Mouse (Mus musculus): ENCODE measurements around the gene Rom1.
A peak's percentile ranks its signal among the peaks of the same experiment; 100 is the strongest.
"Not testable (repeated sequence)": the region's sequence is repeated elsewhere in the genome, so short reads cannot be mapped to it uniquely, and the experiment has no call there.

Rom1 gene

DNA sequence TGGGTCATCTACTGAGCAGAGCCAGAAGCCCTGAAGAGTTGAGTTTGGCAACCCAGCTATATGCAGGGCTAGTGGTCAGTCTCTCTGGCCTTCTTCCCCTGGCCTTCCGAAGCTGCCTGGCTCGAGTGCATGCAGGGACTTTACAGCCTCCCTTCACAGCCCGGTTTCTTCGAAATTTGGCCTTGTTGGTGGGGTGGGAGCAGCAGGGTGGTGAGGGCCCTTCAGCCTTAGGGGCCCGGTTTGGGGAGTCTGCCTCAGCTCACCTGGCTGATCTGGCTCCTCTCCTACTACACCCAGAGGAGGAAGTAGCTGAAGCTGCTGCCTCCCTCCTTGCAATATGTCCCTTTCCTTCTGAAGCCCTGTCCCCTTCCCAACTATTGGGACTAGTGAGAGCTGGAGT lies 32.9 kb downstream of the Rom1 start:
- not testable (repeated sequence) for DNase-seq

GRCm38 (mm10) chr19:8895397-8895960 lies 33.7 kb downstream of the Rom1 start:
- no peak for DNase-seq

GRCm38 (mm10) chr19:8892829-8893766 lies 36.1 kb downstream of the Rom1 start, which contains the start of gene Ints5:
Gene Ints5, plus strand, starts transcription at chr19:8893005.
- peak; percentile 75 to 84 for DNase-seq

DNA sequence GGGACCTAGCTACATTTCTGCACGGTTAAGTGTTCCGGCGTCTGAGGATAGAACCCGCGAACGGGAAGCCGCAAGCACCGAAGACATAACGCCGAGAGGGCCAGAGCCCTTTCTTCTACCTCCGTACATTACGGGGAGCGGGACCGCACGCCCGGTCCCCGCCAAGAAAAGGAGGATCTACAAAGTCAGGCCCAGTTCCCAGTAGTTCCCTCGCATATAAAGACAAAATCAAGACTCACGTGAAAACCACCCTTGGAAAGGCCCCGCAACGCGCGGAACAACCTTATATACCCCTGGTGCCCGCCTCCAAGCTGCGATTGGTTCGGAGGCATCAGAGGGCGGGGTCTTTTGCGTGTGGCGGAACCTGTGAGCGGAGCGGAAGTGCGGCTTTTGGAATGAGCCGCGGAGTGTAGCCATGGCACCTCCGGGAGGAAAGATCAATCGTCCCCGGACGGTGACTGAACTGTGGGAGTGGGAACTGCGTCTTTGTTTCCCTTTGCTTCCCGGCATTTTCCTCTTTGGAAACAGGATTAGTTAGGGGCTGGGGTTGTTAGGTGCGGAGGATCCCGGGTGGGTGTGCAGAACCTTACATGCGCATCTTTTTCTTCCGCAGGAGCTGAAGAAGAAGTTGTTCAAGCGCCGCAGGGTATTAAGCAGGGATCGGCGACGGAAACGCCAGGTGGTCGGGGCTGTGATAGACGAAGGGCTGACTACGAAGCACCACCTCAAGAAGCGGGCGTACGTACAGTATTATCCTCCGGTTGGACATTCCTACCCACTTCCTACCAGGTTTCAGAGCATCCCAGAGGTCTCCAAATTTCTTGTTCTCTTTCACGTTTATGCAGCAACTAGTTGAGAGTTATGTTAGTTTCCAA lies 40.4 kb downstream of the Rom1 start, which contains the start of the genes 1810009A15Rik and Gm49416:
Gene 1810009A15Rik, plus strand, starts transcription at position 343 of the 875 bp plus-strand sequence.
Gene Gm49416, plus strand, starts transcription at position 416 of the 875 bp plus-strand sequence.
- DNase-seq, result peak; percentile 94 to 95

DNA sequence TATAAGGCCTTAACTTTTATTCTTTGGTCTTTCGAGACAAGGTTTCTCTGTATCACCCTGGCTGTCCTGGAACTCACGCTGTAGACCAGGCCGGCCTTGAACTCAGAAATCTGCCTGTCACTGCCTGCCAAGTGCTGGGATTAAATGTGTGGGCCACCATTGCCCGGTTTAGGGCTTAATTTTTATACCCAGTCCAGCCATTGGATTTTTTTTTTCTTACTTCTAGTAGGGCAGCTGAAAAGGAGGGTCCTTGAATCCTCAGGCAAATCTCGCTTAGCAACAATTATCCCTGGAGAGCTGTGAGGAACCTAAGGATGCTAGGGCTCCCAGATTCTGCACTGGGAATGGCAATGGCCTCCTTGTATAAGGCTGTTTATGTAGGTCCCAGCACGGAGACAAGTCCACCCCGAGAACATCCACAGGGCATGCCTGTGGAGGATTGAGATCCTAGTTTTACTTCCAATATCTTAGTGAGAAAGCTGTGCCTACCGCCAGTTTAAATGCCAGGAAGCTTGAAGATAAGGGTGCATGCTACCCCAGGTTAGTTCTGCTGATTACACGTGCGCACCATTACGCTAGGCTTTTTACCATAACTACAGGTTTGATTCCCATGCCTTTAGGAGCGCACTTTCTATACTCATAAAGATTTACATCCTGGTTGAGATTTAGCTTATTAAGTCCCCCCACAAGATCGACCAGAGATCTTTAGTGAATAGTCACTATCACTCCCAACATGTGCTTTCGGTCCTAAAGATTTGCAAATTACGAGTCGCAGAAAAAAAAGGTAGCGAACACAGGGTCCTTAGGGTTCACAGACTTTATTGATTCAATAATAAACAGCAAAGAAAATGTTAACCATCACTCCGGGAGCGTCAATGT lies 41.3 kb downstream of the Rom1 start:
- DNase-seq, result no peak

DNA sequence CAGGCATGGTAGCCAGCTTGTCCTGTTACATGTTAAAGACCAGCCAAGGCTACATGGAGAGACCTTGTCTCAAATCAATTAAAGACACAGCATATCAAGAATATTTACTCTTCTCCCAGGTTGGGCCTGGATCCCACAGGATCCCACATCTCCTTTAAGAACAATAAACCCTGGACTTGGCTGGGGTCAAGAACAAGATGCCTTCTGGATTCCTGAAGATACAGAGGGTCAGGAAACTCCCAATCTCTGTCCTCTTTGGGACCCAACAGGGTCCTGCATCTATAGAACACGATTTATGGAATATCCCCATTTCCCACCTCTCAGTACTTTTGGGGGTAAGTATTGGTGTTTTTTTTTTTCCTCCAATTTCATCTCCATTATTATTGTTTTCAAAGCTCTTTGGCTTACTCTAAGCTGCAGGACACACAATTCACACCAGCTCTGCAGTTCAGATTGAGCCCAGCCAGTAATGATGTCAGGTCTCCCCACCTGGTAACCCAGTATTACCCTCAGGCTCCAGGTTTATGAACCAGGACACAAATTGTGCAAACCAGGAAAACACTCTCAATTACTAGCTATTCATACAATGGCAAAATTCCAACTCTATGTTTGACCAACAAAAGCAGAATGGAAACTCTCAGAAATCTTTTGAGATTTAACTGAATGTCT lies 42.1 kb downstream of the Rom1 start:
- DNase-seq, result no peak

GRCm38 (mm10) chr19:8883616-8884015 lies 45.5 kb downstream of the Rom1 start, which contains the start of the genes Lbhd1 and Gm49403:
Gene Lbhd1, plus strand, starts transcription at chr19:8883732.
Gene Gm49403, plus strand, starts transcription at chr19:8883930.
- DNase-seq, result no peak

DNA sequence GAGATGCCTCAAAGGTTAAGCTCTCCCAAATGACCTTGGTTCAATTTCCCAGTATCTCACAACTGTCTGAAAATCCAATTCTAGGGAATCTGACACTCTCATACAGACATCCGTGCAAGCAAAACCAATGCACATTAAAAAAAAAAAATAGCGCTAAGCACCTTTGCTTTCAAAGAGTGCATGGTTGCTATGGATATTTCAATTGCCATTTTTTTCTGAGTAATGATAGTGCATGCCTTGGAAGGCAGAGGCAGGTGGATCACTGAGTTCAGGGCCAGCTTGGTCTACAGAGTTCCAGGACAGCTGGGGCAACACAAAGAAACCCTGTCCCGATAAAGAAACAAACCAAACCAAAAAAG lies 48.1 kb downstream of the Rom1 start:
- DNase-seq, result no peak

DNA sequence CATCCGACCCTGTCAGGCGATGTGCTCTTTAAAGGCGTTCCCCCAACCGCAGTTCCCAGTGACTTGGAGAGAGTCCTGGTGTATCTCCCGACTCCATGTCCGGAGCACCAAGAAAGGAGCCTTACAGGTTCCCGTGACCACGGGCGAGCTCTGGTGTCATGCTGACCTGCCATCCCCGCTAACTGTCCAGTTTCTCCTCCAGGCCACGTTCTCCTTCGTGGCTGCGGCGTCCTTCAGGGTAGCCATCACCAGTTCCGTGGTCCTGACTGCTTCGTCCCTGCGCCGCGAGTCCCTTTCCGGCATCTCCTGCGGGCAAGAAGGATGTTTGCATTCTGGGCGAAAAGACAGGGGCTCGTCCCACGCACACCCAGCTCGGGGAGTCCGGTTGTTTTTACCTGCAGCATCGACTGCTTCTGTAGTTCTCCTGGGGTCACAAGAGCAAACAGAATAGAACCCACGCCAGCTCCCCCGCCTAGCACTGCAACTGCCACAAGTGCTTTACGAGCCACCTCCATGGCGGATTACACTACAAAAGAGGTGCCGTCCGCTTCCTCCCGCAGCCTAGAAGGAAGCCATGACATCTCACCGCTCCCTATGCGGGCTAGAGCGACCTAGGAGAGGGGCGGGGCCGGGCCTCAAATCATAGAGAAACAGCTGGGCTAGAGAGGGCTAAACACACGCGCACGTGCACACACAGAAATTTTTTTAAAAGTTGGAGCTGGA lies 48.7 kb downstream of the Rom1 start, which contains the start of gene Uqcc3:
Gene Uqcc3, minus strand, starts transcription at position 613 of the 723 bp plus-strand sequence.
- DNase-seq, result peak; percentile 92 to 93
